Mouse (Mus musculus): ENCODE data around the gene Mlana. TPM values are rescaled to one million over a fixed set of nuclear protein-coding genes. Genes with fewer than 3 reads are reported as not detected.

The Mlana gene
- polyA plus RNA-seq, 1 experiment from 2014 or later = not detected

GRCm38 (mm10) chr19:29658836-29659235 is 38.8 kb upstream of the Mlana start:
- 91% methylated on average over 4 of the region's 4 CpGs for WGBS
- ATAC-seq (ENCODE audit: low FRiP score, low TSS enrichment) = no peak
- DNase-seq = no peak

GRCm38 (mm10) chr19:29659705-29660104 is 37.9 kb upstream of the Mlana start:
- H3K4me2 ChIP-seq (ENCODE audit: low read length) = no peak overlapping the region
- no peak overlapping the region for H3K27ac ChIP-seq (replicated peaks; ENCODE audit: low read depth, low read length)
- H3K27me3 ChIP-seq (ENCODE audit: control insufficient read depth, insufficient read depth, low read length) = no peaks in the 10 kb centered on the region
- no peaks in the 10 kb centered on the region for H3K36me3 ChIP-seq (ENCODE audit: control insufficient read depth, insufficient read depth, low read length)
- DNase-seq = no peak
- no peaks in the 10 kb centered on the region for H3K9me3 ChIP-seq (ENCODE audit: control insufficient read depth, low read length)
- no peaks in the 10 kb centered on the region for H3K4me1 ChIP-seq (ENCODE audit: control insufficient read depth, insufficient read depth, low read length)
- no peak overlapping the region for H3K4me3 ChIP-seq (replicated peaks; ENCODE audit: low read depth, low read length)
- no peak overlapping the region for H3K9ac ChIP-seq (replicated peaks; ENCODE audit: low read length)
- ATAC-seq (ENCODE audit: low FRiP score, low TSS enrichment) = no peak
- 74% methylated on average over 6 of the region's 6 CpGs for WGBS

More at GRCm38 (mm10) chr19:29658836-29659235, 38.8 kb upstream of the Mlana start:
- Histone ChIP-seq H3K27ac (replicated peaks; ENCODE audit: low read depth, low read length) (no peak overlapping the region), H3K4me3 (replicated peaks; ENCODE audit: low read depth, low read length) (no peak overlapping the region), H3K36me3 (ENCODE audit: control insufficient read depth, insufficient read depth, low read length) (no peaks in the 10 kb centered on the region), H3K9me3 (ENCODE audit: control insufficient read depth, low read length) (no peaks in the 10 kb centered on the region), H3K9ac (replicated peaks; ENCODE audit: low read length) (no peak overlapping the region), H3K27me3 (ENCODE audit: control insufficient read depth, insufficient read depth, low read length) (no peaks in the 10 kb centered on the region), H3K4me2 (ENCODE audit: low read length) (no peak overlapping the region), H3K4me1 (ENCODE audit: control insufficient read depth, insufficient read depth, low read length) (no peaks in the 10 kb centered on the region)

- ATAC-seq (ENCODE audit: low FRiP score, low TSS enrichment) (no peak), DNase-seq (no peak)
- no peak overlapping the region for H3K4me3 ChIP-seq (replicated peaks; ENCODE audit: low read depth, low read length)
- no peak overlapping the region for H3K9ac ChIP-seq (replicated peaks; ENCODE audit: low read length)
- H3K27ac ChIP-seq (replicated peaks; ENCODE audit: low read depth, low read length) = no peak overlapping the region
- no peaks in the 10 kb centered on the region for H3K9me3 ChIP-seq (ENCODE audit: control insufficient read depth, low read length)
- H3K36me3 ChIP-seq (ENCODE audit: control insufficient read depth, insufficient read depth, low read length) = no peaks in the 10 kb centered on the region
- H3K4me2 ChIP-seq (ENCODE audit: low read length) = no peak overlapping the region
- H3K4me1 ChIP-seq (ENCODE audit: control insufficient read depth, insufficient read depth, low read length) = no peaks in the 10 kb centered on the region
- WGBS = 87% methylated on average over 10 of the region's 10 CpGs
- no peaks in the 10 kb centered on the region for H3K27me3 ChIP-seq (ENCODE audit: control insufficient read depth, insufficient read depth, low read length)
Observed at GRCm38 (mm10) chr19:29660835-29661764, 36.5 kb upstream of the Mlana start.

- no peak overlapping the region for H3K9ac ChIP-seq (replicated peaks; ENCODE audit: low read length)
- H3K27ac ChIP-seq (replicated peaks; ENCODE audit: low read depth, low read length) = no peak overlapping the region
- no peaks in the 10 kb centered on the region for H3K9me3 ChIP-seq (ENCODE audit: control insufficient read depth, low read length)
- WGBS = 86% methylated on average over 6 of the region's 6 CpGs
- no peaks in the 10 kb centered on the region for H3K27me3 ChIP-seq (ENCODE audit: control insufficient read depth, insufficient read depth, low read length)
- H3K4me2 ChIP-seq (ENCODE audit: low read length) = no peak overlapping the region
- no peak for ATAC-seq (ENCODE audit: low FRiP score, low TSS enrichment)
- no peak overlapping the region for H3K4me3 ChIP-seq (replicated peaks; ENCODE audit: low read depth, low read length)
- no peaks in the 10 kb centered on the region for H3K36me3 ChIP-seq (ENCODE audit: control insufficient read depth, insufficient read depth, low read length)
- no peak for DNase-seq
- no peaks in the 10 kb centered on the region for H3K4me1 ChIP-seq (ENCODE audit: control insufficient read depth, insufficient read depth, low read length)
Observed at GRCm38 (mm10) chr19:29661974-29662580, 35.5 kb upstream of the Mlana start.

GRCm38 (mm10) chr19:29663780-29664179 is 33.8 kb upstream of the Mlana start:
- DNase-seq (no peak), ATAC-seq (ENCODE audit: low FRiP score, low TSS enrichment) (no peak)
- Histone ChIP-seq H3K27ac (replicated peaks; ENCODE audit: low read depth, low read length) (no peak overlapping the region), H3K36me3 (ENCODE audit: control insufficient read depth, insufficient read depth, low read length) (no peaks in the 10 kb centered on the region), H3K27me3 (ENCODE audit: control insufficient read depth, insufficient read depth, low read length) (no peaks in the 10 kb centered on the region), H3K4me1 (ENCODE audit: control insufficient read depth, insufficient read depth, low read length) (no peaks in the 10 kb centered on the region), H3K4me3 (replicated peaks; ENCODE audit: low read depth, low read length) (no peak overlapping the region), H3K9me3 (ENCODE audit: control insufficient read depth, low read length) (no peaks in the 10 kb centered on the region), H3K4me2 (ENCODE audit: low read length) (no peak overlapping the region), H3K9ac (replicated peaks; ENCODE audit: low read length) (no peak overlapping the region)
- 78% methylated on average over 8 of the region's 8 CpGs for WGBS

- no peak overlapping the region for H3K9ac ChIP-seq (replicated peaks; ENCODE audit: low read length)
- no peaks in the 10 kb centered on the region for H3K4me1 ChIP-seq (ENCODE audit: control insufficient read depth, insufficient read depth, low read length)
- no peaks in the 10 kb centered on the region for H3K9me3 ChIP-seq (ENCODE audit: control insufficient read depth, low read length)
- no peak overlapping the region for H3K27ac ChIP-seq (replicated peaks; ENCODE audit: low read depth, low read length)
- H3K27me3 ChIP-seq (ENCODE audit: control insufficient read depth, insufficient read depth, low read length) = no peaks in the 10 kb centered on the region
- ATAC-seq (ENCODE audit: low FRiP score, low TSS enrichment) = no peak
- no peak overlapping the region for H3K4me3 ChIP-seq (replicated peaks; ENCODE audit: low read depth, low read length)
- DNase-seq = no peak
- no peaks in the 10 kb centered on the region for H3K36me3 ChIP-seq (ENCODE audit: control insufficient read depth, insufficient read depth, low read length)
- no peak overlapping the region for H3K4me2 ChIP-seq (ENCODE audit: low read length)
- WGBS = 86% methylated on average over 5 of the region's 5 CpGs
Observed at GRCm38 (mm10) chr19:29664934-29665333, 32.7 kb upstream of the Mlana start.

- H3K9ac ChIP-seq (replicated peaks; ENCODE audit: low read length) = no peak overlapping the region
- no peak overlapping the region for H3K27ac ChIP-seq (replicated peaks; ENCODE audit: low read depth, low read length)
- ATAC-seq (ENCODE audit: low FRiP score, low TSS enrichment) = no peak
- no peak overlapping the region for H3K4me2 ChIP-seq (ENCODE audit: low read length)
- no peaks in the 10 kb centered on the region for H3K36me3 ChIP-seq (ENCODE audit: control insufficient read depth, insufficient read depth, low read length)
- H3K9me3 ChIP-seq (ENCODE audit: control insufficient read depth, low read length) = no peaks in the 10 kb centered on the region
- H3K4me3 ChIP-seq (replicated peaks; ENCODE audit: low read depth, low read length) = no peak overlapping the region
- 86% methylated on average over 4 of the region's 4 CpGs for WGBS
- no peak for DNase-seq
- no peaks in the 10 kb centered on the region for H3K27me3 ChIP-seq (ENCODE audit: control insufficient read depth, insufficient read depth, low read length)
- H3K4me1 ChIP-seq (ENCODE audit: control insufficient read depth, insufficient read depth, low read length) = no peaks in the 10 kb centered on the region
Observed at GRCm38 (mm10) chr19:29666164-29666563, 31.5 kb upstream of the Mlana start.

GRCm38 (mm10) chr19:29666965-29667594 is 30.5 kb upstream of the Mlana start:
- Histone ChIP-seq H3K9ac (replicated peaks; ENCODE audit: low read length) (no peak overlapping the region), H3K9me3 (ENCODE audit: control insufficient read depth, low read length) (no peaks in the 10 kb centered on the region), H3K27ac (replicated peaks; ENCODE audit: low read depth, low read length) (no peak overlapping the region), H3K4me3 (replicated peaks; ENCODE audit: low read depth, low read length) (no peak overlapping the region), H3K36me3 (ENCODE audit: control insufficient read depth, insufficient read depth, low read length) (no peaks in the 10 kb centered on the region), H3K4me2 (ENCODE audit: low read length) (no peak overlapping the region), H3K4me1 (ENCODE audit: control insufficient read depth, insufficient read depth, low read length) (no peaks in the 10 kb centered on the region), H3K27me3 (ENCODE audit: control insufficient read depth, insufficient read depth, low read length) (no peaks in the 10 kb centered on the region)
- ATAC-seq (ENCODE audit: low FRiP score, low TSS enrichment) = no peak
- WGBS = 87% methylated on average over 5 of the region's 5 CpGs
- no peak for DNase-seq

Measured in midbrain, embryonic 14.5 days (tissue).